Mouse (Mus musculus): ENCODE results near the gene Tas2r135. TPM values are rescaled to one million over a fixed set of nuclear protein-coding genes. Genes with fewer than 3 reads are reported as not detected.

Gene Tas2r135
- polyA plus RNA-seq, 1 experiment from 2014 or later: 0.18 TPM

DNA sequence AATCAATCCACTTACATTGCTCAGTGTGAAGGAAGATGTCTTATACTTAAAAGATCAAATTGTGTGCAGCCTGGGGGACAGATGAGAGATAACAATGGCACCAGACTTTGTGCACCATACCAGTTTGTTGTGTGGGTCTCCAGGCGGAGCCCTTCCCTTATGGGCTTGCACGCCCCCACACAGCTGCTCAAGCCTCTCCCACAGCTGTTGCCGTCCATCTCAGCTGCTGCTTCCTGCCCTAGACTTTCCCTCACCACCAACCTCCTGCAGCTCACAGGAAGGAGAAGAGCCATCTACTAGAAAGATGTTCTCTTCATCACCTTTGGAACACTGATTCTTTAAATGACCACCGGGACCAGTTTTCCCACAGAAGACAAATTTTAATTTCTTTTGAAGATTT, 19.6 kb upstream of the Tas2r135 start:
- Histone ChIP-seq H3K9ac (replicated peaks; ENCODE audit: low read depth) (no peak overlapping the region), H3K27me3 (replicated peaks; ENCODE audit: insufficient read depth, low read length) (no peaks in the 10 kb centered on the region), H3K4me2 (replicated peaks; ENCODE audit: low read depth, low read length) (no peak overlapping the region), H3K9me3 (ENCODE audit: low read length) (no peaks in the 10 kb centered on the region), H3K4me1 (ENCODE audit: insufficient read depth, low read depth, low read length) (peaks cover 7% of the 10 kb centered on the region; the same call in 1 of the 2 replicates), H3K4me3 (ENCODE audit: low read depth, low read length) (no peak overlapping the region), H3K36me3 (ENCODE audit: insufficient read depth, low read length) (no peaks in the 10 kb centered on the region), H3K27ac (ENCODE audit: low read length) (no peak overlapping the region)
- 71% methylated on average over 4 of the region's 4 CpGs for WGBS
- ATAC-seq (no peak), DNase-seq (ENCODE audit: low spot score) (no peak)
- TF ChIP-seq EP300 (IDR thresholded peaks at IDR 0.05): no peak

DNA sequence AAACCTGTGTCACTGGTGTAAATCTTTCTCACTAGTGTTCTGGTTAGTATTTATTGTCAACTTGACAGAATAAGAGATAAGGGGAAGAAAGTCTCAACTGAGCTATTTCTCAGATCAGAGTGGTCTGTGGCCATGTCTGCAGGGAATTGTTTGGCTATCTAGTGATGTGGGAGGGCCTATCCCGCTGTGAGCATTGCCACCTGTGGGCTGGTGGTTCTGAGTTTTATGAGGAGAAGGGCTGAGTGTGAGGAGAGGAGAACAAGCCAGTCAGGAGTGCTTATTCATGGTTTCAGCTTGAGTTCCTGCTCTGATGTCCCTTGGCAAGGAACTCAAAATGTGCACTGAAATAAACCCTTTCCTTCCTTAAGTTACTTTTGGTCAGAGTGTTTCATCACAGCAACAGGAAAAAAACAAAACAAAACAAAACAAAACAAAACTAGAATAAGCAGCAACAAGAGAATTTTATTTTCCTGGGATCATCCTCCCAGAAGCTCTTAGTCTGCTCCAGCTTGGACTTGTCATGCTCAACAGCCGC, 13.4 kb upstream of the Tas2r135 start:
- peak; percentile 67 for ATAC-seq
- no peak overlapping the region for H3K4me2 ChIP-seq (replicated peaks; ENCODE audit: low read depth, low read length)
- H3K9ac ChIP-seq (replicated peaks; ENCODE audit: low read depth): no peak overlapping the region
- H3K4me1 ChIP-seq (ENCODE audit: insufficient read depth, low read depth, low read length): peaks cover 9% of the 10 kb centered on the region; the same call in 1 of the 2 replicates
- H3K9me3 ChIP-seq (ENCODE audit: low read length): no peaks in the 10 kb centered on the region
- no peak overlapping the region for H3K4me3 ChIP-seq (ENCODE audit: low read depth, low read length)
- TF ChIP-seq EP300 (IDR thresholded peaks at IDR 0.05): peak; percentile 32; the same call in 1 of the 2 replicates
- TF ChIP-seq CTCF (IDR thresholded peaks at IDR 0.05): no peak
- H3K27me3 ChIP-seq (replicated peaks; ENCODE audit: insufficient read depth, low read length): no peaks in the 10 kb centered on the region
- DNase-seq (ENCODE audit: low spot score): peak; percentile 88
- peak overlapping the region; percentile 58; the same call in 1 of the 2 replicates for H3K27ac ChIP-seq (ENCODE audit: low read length)
- WGBS: 13% methylated on average over 2 of the region's 2 CpGs
- no peaks in the 10 kb centered on the region for H3K36me3 ChIP-seq (ENCODE audit: insufficient read depth, low read length)

DNA sequence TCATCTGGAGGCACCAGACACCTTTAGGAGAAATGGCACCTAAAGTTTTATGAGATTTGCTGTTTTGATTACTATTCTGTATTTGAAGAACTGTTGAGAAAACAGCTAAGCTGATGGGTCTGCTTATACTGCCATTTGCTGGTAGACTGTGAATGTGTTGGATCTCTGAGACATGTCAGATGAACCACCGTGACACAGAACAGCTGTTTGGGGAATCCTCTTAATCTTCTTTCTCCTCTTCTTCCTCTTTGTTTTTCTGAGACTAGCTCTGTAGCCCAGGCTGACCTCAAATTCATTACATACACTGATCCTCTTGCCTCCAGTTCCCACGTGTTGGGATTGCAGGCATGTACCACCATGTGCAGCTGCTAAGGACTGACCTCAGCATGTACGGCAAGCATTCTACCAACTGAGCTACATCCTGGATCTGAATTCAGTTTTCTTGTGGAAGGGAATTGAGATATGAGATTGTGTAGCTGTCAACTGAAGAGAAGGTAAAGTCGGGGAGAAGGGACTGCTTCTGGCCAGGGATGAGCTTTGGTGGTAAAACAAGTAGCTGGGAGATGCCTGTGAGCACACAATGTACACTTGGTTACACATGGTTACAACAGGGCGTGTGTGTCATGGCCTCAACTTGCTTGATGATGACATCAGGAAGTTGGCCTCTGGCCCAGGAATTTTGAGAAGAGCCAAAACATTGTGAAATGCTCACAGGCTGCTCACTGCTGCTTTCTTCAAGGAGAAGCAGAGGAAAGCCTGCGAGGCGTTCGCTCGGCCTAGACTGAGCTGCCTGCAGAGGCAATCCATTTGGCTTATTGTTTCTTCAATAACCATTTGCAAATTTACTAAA, 9.0 kb upstream of the Tas2r135 start:
- no peak for TF ChIP-seq CTCF (IDR thresholded peaks at IDR 0.05)
- peak; percentile 99 for TF ChIP-seq EP300 (IDR thresholded peaks at IDR 0.05)
- Histone ChIP-seq H3K4me2 (replicated peaks; ENCODE audit: low read depth, low read length) (no peak overlapping the region), H3K4me3 (ENCODE audit: low read depth, low read length) (no peak overlapping the region), H3K9ac (replicated peaks; ENCODE audit: low read depth) (no peak overlapping the region), H3K4me1 (ENCODE audit: insufficient read depth, low read depth, low read length) (peaks cover 13% of the 10 kb centered on the region; the same call in 1 of the 2 replicates), H3K36me3 (ENCODE audit: insufficient read depth, low read length) (no peaks in the 10 kb centered on the region), H3K27me3 (replicated peaks; ENCODE audit: insufficient read depth, low read length) (no peaks in the 10 kb centered on the region), H3K9me3 (ENCODE audit: low read length) (no peaks in the 10 kb centered on the region), H3K27ac (ENCODE audit: low read length) (peak overlapping the region; percentile 77)
- DNase-seq (ENCODE audit: low spot score) (peak; percentile 96), ATAC-seq (peak; percentile 95)
- WGBS: 17% methylated on average over 9 of the region's 9 CpGs

DNA sequence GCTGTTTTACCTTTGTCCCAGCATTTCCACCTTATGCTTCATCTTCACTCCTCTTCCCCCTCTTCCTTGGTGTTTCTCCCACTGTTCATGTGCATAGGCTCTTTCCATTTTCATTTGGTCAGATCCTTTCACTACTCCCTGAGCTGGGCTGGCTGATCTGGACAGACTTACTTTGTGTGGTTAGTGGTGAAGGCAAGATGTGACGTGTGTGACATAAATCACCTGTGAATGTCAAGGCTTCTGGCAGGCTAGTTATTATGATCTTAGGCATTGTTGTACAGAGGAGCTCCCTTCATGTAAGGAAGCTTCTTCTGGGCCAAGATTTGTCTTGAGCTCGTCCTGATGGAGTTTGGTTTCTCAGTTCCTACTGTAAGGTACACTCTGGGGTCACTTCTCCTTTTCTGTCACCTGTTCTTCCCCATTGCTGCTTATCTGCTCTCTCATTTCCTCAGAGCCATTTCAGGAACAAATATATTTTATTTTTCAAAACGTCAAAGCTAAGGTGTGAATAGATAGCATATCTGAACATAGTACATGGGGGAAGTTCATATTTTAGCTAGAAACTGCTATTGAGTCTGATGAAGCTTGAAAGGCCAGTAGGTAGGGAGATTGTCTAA, 8.1 kb upstream of the Tas2r135 start:
- no peak overlapping the region for H3K9ac ChIP-seq (replicated peaks; ENCODE audit: low read depth)
- TF ChIP-seq CTCF (IDR thresholded peaks at IDR 0.05) (no peak), EP300 (IDR thresholded peaks at IDR 0.05) (no peak)
- H3K4me3 ChIP-seq (ENCODE audit: low read depth, low read length): no peak overlapping the region
- peak overlapping the region; percentile 65 for H3K27ac ChIP-seq (ENCODE audit: low read length)
- H3K27me3 ChIP-seq (replicated peaks; ENCODE audit: insufficient read depth, low read length): no peaks in the 10 kb centered on the region
- no peak for ATAC-seq
- peaks cover 13% of the 10 kb centered on the region; the same call in 1 of the 2 replicates for H3K4me1 ChIP-seq (ENCODE audit: insufficient read depth, low read depth, low read length)
- DNase-seq (ENCODE audit: low spot score): peak; percentile 19
- H3K4me2 ChIP-seq (replicated peaks; ENCODE audit: low read depth, low read length): no peak overlapping the region
- 41% methylated on average over 3 of the region's 3 CpGs for WGBS
- H3K9me3 ChIP-seq (ENCODE audit: low read length): no peaks in the 10 kb centered on the region
- no peaks in the 10 kb centered on the region for H3K36me3 ChIP-seq (ENCODE audit: insufficient read depth, low read length)

DNA sequence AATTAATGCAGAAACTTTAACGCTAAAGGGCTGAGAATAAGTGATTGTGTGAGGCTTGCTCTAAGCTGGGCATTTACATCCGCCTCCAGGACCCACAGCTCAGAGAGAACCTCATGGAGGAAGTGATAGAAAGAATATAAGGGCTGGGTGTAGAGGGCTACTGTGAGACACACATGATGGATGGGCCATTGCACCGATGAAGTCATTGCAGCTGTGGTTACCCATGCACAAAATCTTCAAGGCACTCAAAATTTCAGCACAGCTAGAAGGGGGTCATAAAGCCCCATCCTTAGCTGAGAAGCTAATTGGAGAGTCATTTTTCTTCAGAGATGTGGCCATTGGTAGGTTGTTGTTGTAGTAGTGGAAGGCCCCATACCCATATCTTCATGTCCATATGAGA, 6.9 kb upstream of the Tas2r135 start:
- Histone ChIP-seq H3K9ac (replicated peaks; ENCODE audit: low read depth) (no peak overlapping the region), H3K4me1 (ENCODE audit: insufficient read depth, low read depth, low read length) (peaks cover 13% of the 10 kb centered on the region; the same call in 1 of the 2 replicates), H3K4me3 (ENCODE audit: low read depth, low read length) (no peak overlapping the region), H3K27ac (ENCODE audit: low read length) (no peak overlapping the region), H3K9me3 (ENCODE audit: low read length) (no peaks in the 10 kb centered on the region), H3K4me2 (replicated peaks; ENCODE audit: low read depth, low read length) (no peak overlapping the region), H3K27me3 (replicated peaks; ENCODE audit: insufficient read depth, low read length) (no peaks in the 10 kb centered on the region), H3K36me3 (ENCODE audit: insufficient read depth, low read length) (no peaks in the 10 kb centered on the region)
- 77% methylated on average over 3 of the region's 3 CpGs for WGBS
- DNase-seq (ENCODE audit: low spot score) (no peak), ATAC-seq (no peak)
- TF ChIP-seq EP300 (IDR thresholded peaks at IDR 0.05): no peak
- TF ChIP-seq CTCF (IDR thresholded peaks at IDR 0.05): no peak

DNA sequence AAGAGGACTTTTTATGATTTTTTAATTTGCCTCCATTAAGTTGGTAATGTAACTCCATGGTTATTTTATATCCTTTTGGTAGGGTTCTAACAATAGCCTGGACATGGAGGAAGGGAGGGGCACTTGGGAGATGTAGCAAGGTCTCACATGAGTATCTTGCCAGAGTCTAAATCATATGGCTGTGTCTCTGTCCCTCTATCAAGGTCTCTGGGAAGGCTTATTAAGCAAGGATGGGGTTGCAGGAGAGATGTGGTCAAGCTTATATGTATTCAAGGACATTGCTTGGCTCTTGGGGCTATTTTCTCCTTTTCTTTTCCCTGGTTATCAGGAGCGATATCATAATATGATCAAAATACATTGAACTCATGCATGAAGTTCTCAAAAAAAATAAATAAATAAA, 6.2 kb upstream of the Tas2r135 start:
- no peaks in the 10 kb centered on the region for H3K27me3 ChIP-seq (replicated peaks; ENCODE audit: insufficient read depth, low read length)
- H3K27ac ChIP-seq (ENCODE audit: low read length): no peak overlapping the region
- H3K4me1 ChIP-seq (ENCODE audit: insufficient read depth, low read depth, low read length): peaks cover 13% of the 10 kb centered on the region; the same call in 1 of the 2 replicates
- H3K9me3 ChIP-seq (ENCODE audit: low read length): no peaks in the 10 kb centered on the region
- WGBS: 100% methylated on average over 1 of the region's 1 CpGs
- H3K36me3 ChIP-seq (ENCODE audit: insufficient read depth, low read length): no peaks in the 10 kb centered on the region
- ATAC-seq (no peak), DNase-seq (ENCODE audit: low spot score) (no peak)
- no peak overlapping the region for H3K4me2 ChIP-seq (replicated peaks; ENCODE audit: low read depth, low read length)
- no peak for TF ChIP-seq EP300 (IDR thresholded peaks at IDR 0.05)
- no peak for TF ChIP-seq CTCF (IDR thresholded peaks at IDR 0.05)
- no peak overlapping the region for H3K9ac ChIP-seq (replicated peaks; ENCODE audit: low read depth)
- H3K4me3 ChIP-seq (ENCODE audit: low read depth, low read length): no peak overlapping the region

Measured in lung, postnatal 0 days (tissue).